Mouse (Mus musculus): ENCODE results near the gene Rpl37.

DNA sequence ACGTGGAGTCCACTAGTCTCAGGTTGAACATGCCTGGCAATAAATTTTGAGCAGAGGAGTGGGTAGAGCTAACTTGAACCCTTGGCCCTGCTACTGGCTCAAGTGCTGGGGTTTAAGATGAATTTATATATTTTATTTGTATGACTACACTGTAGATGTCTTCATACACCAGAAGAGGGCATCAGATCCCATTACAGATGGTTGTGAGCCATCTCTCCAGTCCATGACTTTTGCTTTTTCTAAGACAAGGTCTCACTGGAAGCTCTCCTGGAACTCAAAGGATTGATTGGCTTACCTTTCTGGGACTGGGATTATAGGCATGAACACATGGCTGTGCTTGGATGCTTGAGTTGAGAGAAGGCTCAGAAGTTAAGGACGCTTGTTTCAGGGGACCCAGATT is 3.3 kb downstream of the Rpl37 start:
- TF ChIP-seq CTCF (conservative IDR thresholded peaks at IDR 0.05 in 1 of 2, IDR thresholded peaks at IDR 0.05 in 1 of 2; ENCODE audit: low read depth in 2 of 2, low read length in 2 of 2) (peak in 1 of 2 experiments; percentile 20; a peak in 2 of 4 replicates), USF1 (IDR thresholded peaks at IDR 0.05; ENCODE audit: low read depth, low read length) (no peak)

All from CH12.LX (cell line).